Mouse (Mus musculus): ENCODE measurements at regions not wholly inside any gene's neighbourhood (a gene's known extent, or its start where the extent isn't known, plus 50 kb on each side); places are given as distances from the start of the nearest gene placed in this dataset.
A peak's percentile ranks its signal among the peaks of the same experiment; 100 is the strongest.

- DNase-seq (ENCODE audit: low spot score) (no peak), ATAC-seq (replicated peaks; ENCODE audit: insufficient number of reproducible peaks, low FRiP score, low TSS enrichment, low read depth) (no peak)
- Histone ChIP-seq H3K27ac (replicated peaks; ENCODE audit: low read depth, low read length) (no peak overlapping the region), H3K4me3 (ENCODE audit: low read depth, low read length) (no peak overlapping the region), H3K27me3 (ENCODE audit: control insufficient read depth, insufficient read depth, low read length) (no peaks in the 10 kb centered on the region), H3K4me1 (ENCODE audit: control insufficient read depth, insufficient read depth, low read length) (no peaks in the 10 kb centered on the region), H3K36me3 (replicated peaks; ENCODE audit: control insufficient read depth, insufficient read depth, low read depth, low read length) (no peaks in the 10 kb centered on the region), H3K9ac (replicated peaks; ENCODE audit: low read length) (no peak overlapping the region), H3K4me2 (ENCODE audit: low read depth, low read length) (no peak overlapping the region), H3K9me3 (replicated peaks; ENCODE audit: control insufficient read depth, low read length) (no peaks in the 10 kb centered on the region)
- WGBS = 73% methylated on average over 14 of the region's 14 CpGs
Measured at GRCm38 (mm10) chr10:104455549-104456351, 261.9 kb downstream of the Gm4340 start.

GRCm38 (mm10) chr10:104456352-104456725 lies 262.5 kb downstream of the Gm4340 start:
- H3K4me3 ChIP-seq (ENCODE audit: low read depth, low read length) = no peak overlapping the region
- H3K4me1 ChIP-seq (ENCODE audit: control insufficient read depth, insufficient read depth, low read length) = no peaks in the 10 kb centered on the region
- H3K27ac ChIP-seq (replicated peaks; ENCODE audit: low read depth, low read length) = no peak overlapping the region
- no peaks in the 10 kb centered on the region for H3K27me3 ChIP-seq (ENCODE audit: control insufficient read depth, insufficient read depth, low read length)
- no peaks in the 10 kb centered on the region for H3K9me3 ChIP-seq (replicated peaks; ENCODE audit: control insufficient read depth, low read length)
- ATAC-seq (replicated peaks; ENCODE audit: insufficient number of reproducible peaks, low FRiP score, low TSS enrichment, low read depth) = no peak
- no peak overlapping the region for H3K9ac ChIP-seq (replicated peaks; ENCODE audit: low read length)
- DNase-seq (ENCODE audit: low spot score) = no peak
- no peaks in the 10 kb centered on the region for H3K36me3 ChIP-seq (replicated peaks; ENCODE audit: control insufficient read depth, insufficient read depth, low read depth, low read length)
- no peak overlapping the region for H3K4me2 ChIP-seq (ENCODE audit: low read depth, low read length)
- 75% methylated on average over 5 of the region's 5 CpGs for WGBS

GRCm38 (mm10) chr10:104486226-104486944 lies 292.5 kb downstream of the Gm4340 start:
- DNase-seq (ENCODE audit: low spot score) = no peak
- no peak overlapping the region for H3K27ac ChIP-seq (replicated peaks; ENCODE audit: low read depth, low read length)
- WGBS = 88% methylated on average over 5 of the region's 5 CpGs
- H3K27me3 ChIP-seq (ENCODE audit: control insufficient read depth, insufficient read depth, low read length) = no peaks in the 10 kb centered on the region
- no peaks in the 10 kb centered on the region for H3K4me1 ChIP-seq (ENCODE audit: control insufficient read depth, insufficient read depth, low read length)
- no peaks in the 10 kb centered on the region for H3K36me3 ChIP-seq (replicated peaks; ENCODE audit: control insufficient read depth, insufficient read depth, low read depth, low read length)
- no peak overlapping the region for H3K4me2 ChIP-seq (ENCODE audit: low read depth, low read length)
- H3K9me3 ChIP-seq (replicated peaks; ENCODE audit: control insufficient read depth, low read length) = no peaks in the 10 kb centered on the region
- 0 out of 2 replicates have a peak, but pooled peaks have one; percentile 34 for ATAC-seq (replicated peaks; ENCODE audit: insufficient number of reproducible peaks, low FRiP score, low TSS enrichment, low read depth)
- no peak overlapping the region for H3K9ac ChIP-seq (replicated peaks; ENCODE audit: low read length)
- no peak overlapping the region for H3K4me3 ChIP-seq (ENCODE audit: low read depth, low read length)

GRCm38 (mm10) chr10:104489301-104489700 lies 295.5 kb downstream of the Gm4340 start:
- no peaks in the 10 kb centered on the region for H3K9me3 ChIP-seq (replicated peaks; ENCODE audit: control insufficient read depth, low read length)
- no peak overlapping the region for H3K4me3 ChIP-seq (ENCODE audit: low read depth, low read length)
- no peak for DNase-seq (ENCODE audit: low spot score)
- H3K27me3 ChIP-seq (ENCODE audit: control insufficient read depth, insufficient read depth, low read length) = no peaks in the 10 kb centered on the region
- H3K9ac ChIP-seq (replicated peaks; ENCODE audit: low read length) = no peak overlapping the region
- no peaks in the 10 kb centered on the region for H3K4me1 ChIP-seq (ENCODE audit: control insufficient read depth, insufficient read depth, low read length)
- no peak overlapping the region for H3K27ac ChIP-seq (replicated peaks; ENCODE audit: low read depth, low read length)
- no peak for ATAC-seq (replicated peaks; ENCODE audit: insufficient number of reproducible peaks, low FRiP score, low TSS enrichment, low read depth)
- H3K4me2 ChIP-seq (ENCODE audit: low read depth, low read length) = no peak overlapping the region
- no peaks in the 10 kb centered on the region for H3K36me3 ChIP-seq (replicated peaks; ENCODE audit: control insufficient read depth, insufficient read depth, low read depth, low read length)
- WGBS = 68% methylated on average over 4 of the region's 4 CpGs

- ATAC-seq (replicated peaks; ENCODE audit: insufficient number of reproducible peaks, low FRiP score, low TSS enrichment, low read depth) (no peak), DNase-seq (ENCODE audit: low spot score) (no peak)
- no peak overlapping the region for H3K9ac ChIP-seq (replicated peaks; ENCODE audit: low read length)
- H3K4me2 ChIP-seq (ENCODE audit: low read depth, low read length) = no peak overlapping the region
- no peak overlapping the region for H3K27ac ChIP-seq (replicated peaks; ENCODE audit: low read depth, low read length)
- no peaks in the 10 kb centered on the region for H3K9me3 ChIP-seq (replicated peaks; ENCODE audit: control insufficient read depth, low read length)
- WGBS = 65% methylated on average over 2 of the region's 2 CpGs
- no peaks in the 10 kb centered on the region for H3K36me3 ChIP-seq (replicated peaks; ENCODE audit: control insufficient read depth, insufficient read depth, low read depth, low read length)
- no peaks in the 10 kb centered on the region for H3K27me3 ChIP-seq (ENCODE audit: control insufficient read depth, insufficient read depth, low read length)
- no peaks in the 10 kb centered on the region for H3K4me1 ChIP-seq (ENCODE audit: control insufficient read depth, insufficient read depth, low read length)
- H3K4me3 ChIP-seq (ENCODE audit: low read depth, low read length) = no peak overlapping the region
Measured at GRCm38 (mm10) chr10:104490943-104491631, 297.2 kb downstream of the Gm4340 start.

Data from embryonic facial prominence, embryonic 11.5 days (tissue).